Mouse (Mus musculus) CD4-positive, CD25-positive, alpha-beta regulatory T cell, adult 4 months (primary cell): Measurements from ENCODE around the gene Lypd4. TPM values are rescaled to one million over a fixed set of nuclear protein-coding genes. Genes with fewer than 3 reads are reported as not detected.
"Not testable (repeated sequence)": the region's sequence is repeated elsewhere in the genome, so short reads cannot be mapped to it uniquely, and the experiment has no call there.

ENCODE experiments used
- ATAC-seq: one replicate; pipeline ENCODE4 v1.8.0; 2017
- polyA plus RNA-seq, 2 experiments: library from polyadenylated mRNA; unstranded; fragments of 100-300 nt; shearing (Covaris generic); gene quantifications; one replicate each; pipeline ENCODE4 v1.2.1; 2017

Gene Lypd4
- polyA plus RNA-seq, 2 experiments from 2014 or later: not detected

DNA sequence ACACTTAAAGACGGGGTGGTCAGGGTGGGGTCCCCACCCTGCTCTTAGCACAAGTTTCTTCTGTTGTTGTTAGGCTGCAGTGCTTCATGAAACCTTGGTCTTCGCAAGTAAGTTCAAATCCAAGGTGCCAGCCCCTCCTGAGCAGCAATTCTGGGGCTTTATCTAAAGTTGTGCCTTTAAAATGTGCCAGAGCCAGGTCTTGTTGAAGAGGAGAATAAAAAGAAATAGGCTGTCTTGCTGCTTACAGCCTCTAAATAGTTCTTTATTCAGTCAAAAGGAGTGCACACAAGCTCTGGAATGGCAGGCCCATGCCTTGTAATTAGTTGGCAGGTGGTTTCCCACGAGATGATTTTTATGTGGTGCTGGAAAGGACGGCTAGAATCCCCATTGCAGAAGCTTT, 17.4 kb upstream of the Lypd4 start:
- ATAC-seq: no peak

DNA sequence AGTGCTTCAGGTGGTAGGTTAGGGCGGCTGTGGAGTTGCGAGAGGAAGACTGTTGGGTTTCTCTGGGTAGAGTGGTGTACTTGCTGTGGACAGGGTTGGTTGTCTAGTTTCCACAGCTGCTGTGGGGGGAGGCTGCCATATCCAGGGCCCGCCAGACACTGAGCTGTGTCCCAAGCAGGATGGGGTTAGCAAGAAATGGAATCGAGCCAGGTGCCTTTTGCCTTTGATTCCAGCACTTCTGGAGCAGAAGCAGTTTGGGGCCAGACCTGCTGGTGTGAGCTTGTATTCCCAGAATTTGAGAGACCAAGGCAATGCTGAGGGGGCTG, 16.5 kb upstream of the Lypd4 start:
- ATAC-seq: no peak

DNA sequence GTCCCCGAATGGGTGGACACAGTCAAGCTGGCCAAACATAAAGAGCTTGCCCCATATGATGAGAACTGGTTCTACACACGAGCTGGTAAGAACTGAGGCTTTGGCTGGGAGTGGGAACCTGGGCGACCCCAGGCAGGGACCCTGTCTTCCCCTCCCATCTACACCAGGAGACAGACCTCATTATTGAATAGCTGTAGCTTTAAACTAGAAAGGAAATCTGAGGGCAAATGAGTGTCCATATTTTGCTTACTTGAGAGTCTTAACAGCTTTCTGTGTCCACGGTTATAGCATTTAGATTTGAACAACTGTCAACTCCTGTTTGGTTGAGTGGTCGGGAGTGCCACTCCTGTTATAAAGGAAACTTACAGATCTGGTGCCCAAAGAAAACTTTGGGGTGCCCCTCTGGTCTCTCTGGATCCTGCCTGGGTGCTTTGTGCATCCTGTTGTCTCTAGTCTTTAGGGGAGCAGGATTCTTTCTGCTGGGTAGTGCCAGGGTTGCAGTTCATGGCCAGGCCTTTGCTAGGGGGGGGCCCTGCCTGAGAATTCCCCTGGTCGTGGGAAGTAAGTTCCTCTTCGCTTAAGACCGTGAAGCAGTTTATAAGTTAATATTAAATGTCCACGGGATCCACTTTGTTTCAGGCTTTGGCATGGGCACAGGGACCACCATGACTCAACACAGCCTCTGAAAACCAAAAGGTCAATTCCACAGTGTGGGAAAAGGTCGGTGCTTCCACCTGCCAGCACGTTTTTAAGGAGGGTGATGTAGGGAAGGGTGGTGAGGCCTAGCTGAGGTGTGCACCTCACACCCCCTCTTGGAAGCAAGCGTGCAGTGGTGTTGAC, 15.9 kb upstream of the Lypd4 start:
- ATAC-seq: no peak

DNA sequence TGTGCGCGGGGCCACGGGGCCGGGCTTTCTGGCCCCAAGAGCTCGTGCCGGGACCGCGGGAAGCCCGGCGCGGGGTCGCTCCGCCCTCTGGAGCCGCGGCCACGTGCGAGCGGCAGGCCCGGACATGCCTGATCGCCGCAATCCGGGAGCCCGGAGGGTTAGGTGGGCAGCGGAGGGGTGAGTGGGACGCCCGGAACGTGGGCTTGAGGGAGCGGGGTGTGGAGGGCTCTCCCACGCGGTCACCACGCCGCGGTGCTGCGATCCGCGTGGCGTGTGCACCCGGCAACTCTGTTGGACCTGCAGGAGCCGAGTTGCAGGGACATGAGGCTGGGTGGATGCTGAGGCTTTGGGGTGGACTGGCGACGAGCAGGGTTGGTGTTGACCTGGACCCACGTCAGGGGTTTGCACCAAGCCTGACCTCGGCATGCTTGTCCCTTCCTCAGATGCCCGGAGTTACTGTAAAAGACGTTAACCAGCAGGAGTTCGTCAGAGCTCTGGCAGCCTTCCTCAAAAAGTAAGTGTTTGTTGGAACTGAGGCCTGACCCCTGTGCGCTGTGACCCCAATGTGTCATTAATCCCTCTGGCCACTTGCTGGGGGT, 15.1 kb upstream of the Lypd4 start:
- peak; percentile 29 for ATAC-seq

DNA sequence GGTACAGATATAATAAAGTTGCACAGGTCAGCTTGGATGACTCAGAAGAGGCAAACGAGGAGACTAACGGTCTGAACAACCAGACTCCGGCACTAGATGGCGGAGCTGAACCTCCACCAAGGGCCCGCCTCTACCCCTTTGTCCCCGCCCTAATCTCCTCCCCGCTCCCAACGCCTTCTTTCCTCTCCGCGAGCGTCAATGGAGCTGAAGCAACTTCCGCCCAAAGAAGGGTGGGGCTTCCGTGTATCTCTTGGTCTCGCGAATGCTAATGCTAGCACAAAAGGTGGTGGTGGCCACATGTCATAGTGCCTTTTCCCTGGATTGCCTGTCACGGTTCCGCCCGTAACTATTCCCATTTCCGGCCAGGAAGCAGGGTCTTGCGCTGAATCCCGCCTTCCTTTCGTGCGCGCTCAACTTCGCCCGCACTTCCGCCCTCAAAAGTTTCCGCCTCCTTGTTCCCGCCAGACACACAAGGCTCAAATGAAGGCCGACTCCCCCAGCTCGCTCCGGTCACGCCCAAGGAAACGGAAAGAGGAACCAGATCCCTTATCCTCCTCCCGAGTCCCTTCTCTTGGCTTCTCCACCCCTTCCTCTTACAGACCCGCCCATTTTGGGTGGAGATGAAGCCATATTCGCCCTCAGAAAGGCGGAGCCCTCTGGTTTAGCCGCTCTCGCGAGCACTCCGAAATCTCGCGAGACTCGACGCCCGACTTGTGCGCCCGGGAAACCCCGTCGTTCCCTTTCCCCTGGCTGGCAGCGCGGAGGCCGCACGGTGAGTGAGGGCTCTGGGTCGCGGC, 14.4 kb upstream of the Lypd4 start, which contains the start of gene Rps19:
Gene Rps19, plus strand, starts transcription at position 476 of the 797 bp plus-strand sequence.
- ATAC-seq: peak; percentile 89

DNA sequence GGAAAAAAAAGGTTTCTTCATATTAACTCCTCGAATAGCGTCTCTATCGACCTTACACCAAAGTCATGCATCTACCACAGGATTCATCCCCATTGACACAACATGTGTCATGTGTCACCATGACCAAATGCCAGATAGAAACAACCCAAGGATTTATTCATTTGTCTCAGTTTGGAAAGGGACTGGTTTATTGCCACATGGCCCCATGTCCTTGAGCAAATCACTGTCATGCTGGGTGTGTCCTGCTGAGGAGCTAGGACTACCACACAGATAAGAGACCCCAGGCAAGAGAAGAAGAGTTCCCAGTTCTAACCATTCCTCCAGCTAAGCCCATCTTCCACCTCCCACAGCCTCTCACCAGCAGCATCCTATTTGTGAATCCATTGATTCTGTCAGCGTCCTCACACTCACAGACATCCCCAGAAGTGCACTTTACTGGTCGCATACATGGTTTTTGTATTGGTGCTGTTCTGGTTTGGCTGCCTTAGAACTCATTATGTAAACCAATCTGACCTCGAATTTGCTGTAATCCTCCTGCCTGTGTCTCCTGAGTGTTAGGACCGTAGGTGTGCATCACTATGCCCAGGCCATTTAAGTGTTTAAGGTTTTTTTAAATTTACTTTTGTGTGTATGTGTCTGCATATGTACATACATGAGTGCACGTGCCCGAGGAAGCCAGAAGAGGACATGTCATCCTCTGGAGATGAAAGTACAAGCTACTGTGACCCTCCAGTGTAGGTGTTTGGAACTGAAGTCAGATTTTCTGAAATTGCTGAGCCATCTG, 12.9 kb upstream of the Lypd4 start:
- ATAC-seq: no peak

DNA sequence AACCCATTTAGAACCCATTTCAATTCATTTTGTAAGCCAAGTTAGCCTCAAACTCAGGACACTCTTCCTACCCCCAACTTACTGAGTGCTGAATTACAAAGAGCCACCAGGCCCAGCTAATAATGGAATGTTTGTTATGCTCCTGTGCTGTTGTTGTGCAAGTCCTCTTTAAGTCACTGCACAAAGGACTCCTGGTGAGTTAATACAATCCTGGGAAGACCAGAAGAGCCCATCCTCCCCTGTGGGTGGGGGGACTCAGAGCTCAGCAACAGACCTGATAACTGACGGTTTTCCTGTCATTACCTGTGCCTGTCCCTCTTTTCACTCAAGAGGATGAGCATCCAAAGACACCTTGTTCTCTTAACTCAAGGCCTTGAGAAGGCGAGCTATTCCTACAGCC, 9.9 kb upstream of the Lypd4 start:
- no peak for ATAC-seq

DNA sequence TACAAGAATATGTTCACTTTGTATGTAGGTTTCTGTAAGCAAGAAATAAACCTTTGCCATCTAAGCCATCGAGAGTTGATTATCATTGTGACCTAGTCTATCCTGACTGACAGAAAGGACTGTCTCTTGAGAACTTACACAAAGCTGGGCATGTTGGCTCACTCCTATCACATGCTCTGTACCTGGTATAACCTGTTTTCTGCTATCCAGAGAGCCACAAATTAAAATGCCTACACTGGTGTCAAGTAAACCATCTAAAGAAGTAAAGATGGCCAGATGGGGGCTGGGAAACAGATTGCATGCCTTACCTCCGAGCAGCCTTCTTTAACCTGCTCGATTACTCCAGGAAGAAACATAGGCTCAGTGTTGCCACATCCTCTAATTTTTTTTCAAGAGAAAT, 7.8 kb upstream of the Lypd4 start:
- ATAC-seq: no peak

DNA sequence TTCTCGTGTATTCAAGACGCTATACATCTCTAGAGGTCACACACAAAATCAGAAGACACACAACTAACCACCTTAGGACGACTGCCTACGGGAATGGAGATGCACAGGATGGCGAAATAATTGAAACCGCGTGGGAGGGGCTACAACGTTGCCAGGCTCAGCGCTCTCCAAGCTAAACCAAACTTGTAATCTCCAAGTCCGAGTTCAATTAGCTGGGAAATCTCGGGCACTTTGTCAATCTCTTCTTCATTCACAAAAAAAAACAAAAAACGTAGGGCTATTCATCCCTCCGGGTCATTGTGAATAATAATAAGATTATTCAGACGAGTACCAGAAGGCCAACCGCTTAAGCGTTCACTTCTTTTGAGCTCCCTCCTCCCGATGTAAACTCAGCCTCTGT, 661 bp downstream of the Lypd4 start:
- ATAC-seq: no peak

DNA sequence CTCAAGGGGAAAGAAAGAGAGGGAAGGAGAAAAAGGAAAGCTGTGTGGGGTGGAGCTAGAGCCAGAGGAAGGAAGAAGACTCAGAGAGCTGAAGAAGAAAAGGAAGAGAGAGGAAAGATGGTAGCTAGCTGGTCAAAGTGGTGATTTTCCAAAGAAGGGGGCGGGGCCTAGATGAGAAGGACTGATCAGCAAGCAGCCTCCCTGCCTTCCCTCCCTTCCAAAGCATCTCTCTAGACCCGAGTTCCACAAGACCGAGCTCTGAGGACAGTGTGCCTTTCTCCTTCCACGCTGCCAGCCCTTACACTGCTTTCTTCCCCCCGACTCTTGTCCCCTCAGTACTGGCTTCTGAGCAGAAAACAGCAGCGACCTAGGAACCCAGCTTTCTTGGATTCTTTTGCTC, 5.6 kb downstream of the Lypd4 start:
- ATAC-seq: no peak

DNA sequence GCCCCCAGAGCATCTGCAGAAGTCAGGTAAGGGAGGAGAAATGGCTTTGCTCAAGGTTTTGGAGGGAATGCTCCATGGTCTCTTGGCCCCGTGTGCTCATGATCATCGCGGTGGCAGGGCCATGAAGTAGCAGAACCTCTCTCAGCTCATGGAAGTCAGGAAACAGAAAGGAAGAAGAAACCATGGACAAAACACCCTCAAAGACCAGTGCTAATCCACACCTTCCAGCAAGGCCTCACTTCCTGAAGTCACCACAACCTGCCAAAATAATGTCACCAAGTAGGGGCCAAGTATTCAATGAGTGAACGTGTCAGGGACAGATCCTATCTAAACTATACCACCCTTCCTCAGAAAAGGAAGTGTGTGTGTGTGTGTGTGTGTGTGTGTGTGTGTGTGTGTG, 6.9 kb downstream of the Lypd4 start:
- no peak for ATAC-seq

DNA sequence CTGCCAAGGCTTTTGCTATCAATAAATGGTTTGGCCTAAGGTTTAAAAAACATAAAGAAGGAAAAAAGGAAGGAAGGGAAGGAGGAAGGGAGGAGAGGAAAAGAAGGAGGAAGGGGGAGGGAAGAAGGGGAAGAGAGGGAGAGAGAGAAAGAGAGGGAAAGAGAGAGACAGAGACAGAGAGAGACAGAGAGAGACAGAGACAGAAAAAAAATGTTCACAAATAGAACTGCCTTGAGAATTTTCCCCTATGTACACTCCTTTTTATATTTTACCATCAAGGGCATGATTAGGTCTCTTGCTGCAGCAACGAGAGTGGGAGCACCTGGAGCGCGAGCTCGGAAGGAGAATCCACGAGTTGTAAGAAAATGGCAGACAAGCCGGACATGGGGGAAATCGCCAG, 7.8 kb downstream of the Lypd4 start, which contains the start of gene Gm9844:
Gene Gm9844, plus strand, starts transcription at position 301 of the 400 bp plus-strand sequence.
- ATAC-seq: no peak

DNA sequence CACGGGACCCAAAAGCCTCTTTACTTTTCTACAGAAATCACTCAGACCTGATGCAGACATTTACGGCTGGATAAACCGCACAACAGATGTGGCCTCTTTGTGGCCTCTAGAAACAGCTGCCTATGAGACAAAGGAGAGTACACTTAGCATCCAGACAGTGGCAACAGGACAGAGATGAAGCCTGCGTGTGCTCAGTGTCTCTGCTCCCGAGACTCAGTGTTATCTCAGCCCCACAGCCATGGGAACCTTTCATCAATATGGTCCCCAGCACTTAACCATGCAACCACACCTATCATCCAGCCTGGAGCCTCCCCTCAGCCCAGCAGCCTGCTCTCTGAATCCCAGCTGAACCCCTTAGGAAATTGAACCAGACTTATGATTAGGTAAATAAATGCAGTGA, 10.5 kb downstream of the Lypd4 start:
- ATAC-seq: no peak

DNA sequence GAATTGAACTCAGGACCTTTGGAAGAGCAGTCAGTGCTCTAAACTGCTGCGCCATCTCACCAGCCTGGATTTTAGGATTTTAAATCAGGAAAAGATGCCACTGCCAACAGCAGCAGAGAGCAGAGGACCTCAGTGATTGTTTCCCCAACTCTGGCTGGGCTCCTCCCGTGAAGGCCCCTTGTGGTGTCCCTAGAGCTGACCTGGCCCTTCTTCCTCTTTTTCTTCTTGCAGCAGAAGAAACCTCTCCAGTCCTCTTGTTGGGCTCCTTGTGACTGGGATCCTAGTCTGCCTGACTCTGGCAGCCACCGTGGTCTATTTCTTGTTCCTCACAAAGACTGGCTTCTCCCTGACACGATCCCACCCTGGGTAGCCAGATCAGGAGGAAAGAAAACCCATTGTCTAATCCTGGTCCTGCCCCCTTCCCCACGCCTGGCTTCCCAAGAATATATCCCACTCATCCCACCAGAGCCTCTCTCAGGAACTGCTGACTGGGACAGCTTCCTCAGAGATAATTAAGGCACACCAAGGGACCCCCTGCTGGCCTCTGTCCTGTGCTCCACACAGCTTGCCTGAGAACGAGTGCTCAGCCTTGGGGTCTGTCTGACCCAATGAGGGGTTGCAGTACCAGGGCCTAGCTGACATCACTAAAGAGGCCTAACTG, 13.2 kb downstream of the Lypd4 start:
- ATAC-seq: no peak

DNA sequence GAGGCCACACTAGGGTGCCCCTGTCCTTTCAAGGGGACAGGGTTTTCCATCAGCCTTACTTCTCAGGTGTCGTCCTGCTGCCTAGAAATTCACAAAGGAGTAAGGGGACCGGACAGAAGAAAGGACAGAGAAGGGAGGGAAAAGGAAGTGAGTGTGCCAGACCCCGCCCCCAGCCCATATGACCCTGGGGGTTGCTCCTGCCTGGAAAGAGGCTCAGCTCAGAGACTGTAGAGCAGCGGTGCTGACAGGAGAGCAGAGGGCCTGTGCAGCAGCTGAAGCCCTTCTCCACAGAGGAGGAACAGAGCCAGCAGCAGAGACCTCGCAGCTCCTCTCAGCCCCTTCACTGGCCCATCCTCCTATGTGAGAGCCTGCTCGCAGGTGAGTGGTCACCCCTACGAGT, 16.0 kb downstream of the Lypd4 start:
- no peak for ATAC-seq

DNA sequence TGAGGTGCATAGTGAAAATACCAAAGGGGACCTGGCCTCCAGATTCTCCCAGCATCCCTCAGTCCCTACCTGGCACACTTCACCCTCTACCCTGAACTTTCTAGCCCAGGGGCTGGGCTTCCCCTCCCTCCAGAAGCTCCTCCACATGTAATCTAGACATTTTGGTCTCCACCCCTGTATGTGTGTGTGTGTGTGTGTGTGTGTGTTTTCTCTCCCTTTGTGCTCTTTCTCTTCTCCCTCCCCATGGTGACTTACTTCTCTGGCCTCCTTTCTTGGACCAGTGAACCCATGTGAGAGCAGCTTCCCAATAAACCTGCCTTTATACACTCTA, 16.5 kb downstream of the Lypd4 start:
- ATAC-seq: no peak

DNA sequence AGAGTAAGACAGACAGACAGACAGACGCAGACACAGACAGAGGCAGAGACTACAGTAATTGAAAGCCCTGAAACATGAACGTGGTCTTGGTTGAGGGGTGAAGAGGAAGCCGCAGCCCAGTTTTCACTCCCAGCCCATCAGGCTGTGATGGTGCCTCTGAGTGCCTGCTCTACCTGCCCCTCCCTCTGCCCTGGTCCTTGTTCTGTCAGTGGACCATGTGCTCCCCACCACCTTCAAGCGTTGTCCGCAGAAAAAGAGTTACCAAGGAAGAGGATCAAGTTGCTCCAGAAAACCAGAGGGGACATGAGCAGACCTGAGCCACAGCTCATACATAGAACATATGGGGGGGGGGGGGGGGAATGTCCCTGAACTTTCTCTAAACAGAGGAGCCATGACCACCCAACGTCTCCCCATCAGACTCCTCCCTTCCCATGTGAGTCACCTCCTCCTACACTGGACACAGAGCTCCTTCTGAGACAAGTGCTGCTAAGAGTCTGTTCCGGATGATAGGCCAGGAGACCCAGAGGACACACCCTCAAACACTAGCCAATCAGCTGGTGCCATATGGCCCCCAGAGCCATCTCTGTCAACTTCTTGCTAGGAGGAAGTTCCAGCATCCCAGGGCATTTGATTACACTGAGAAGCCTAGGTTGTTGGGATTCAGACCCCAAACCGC, 17.0 kb downstream of the Lypd4 start:
- ATAC-seq: no peak

DNA sequence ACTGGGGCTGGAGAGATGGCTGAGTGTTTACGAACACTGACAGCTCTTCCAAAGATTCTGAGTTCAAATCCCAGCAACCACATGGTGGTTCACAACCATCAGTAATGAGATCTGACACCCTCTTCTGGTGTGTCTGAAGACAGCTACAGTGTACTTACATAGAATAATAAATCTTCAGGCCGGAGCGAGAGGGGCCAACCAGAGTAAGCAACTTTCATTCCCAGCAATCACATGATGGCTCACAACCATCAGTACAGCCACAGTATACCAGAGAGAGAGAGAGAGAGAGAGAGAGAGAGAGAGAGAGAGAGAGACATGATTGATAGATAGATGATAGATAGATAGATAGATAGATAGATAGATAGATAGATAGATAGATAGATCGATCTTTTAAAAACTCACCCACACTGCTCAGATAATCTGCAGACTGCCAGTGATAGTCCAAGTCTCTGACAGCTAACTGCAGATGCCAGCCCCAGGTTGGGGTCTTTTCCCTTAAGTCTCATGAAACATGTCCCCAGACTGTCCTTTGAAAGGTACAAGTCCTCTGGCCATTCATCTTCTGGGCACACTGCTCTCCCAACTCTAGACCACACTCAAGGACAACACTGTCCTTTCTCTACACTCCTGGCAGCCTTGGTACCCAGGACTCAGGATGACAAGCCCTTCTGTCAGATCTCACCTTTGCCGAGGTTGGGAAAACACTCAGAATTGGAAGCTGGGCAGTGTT, 18.0 kb downstream of the Lypd4 start:
- no peak for ATAC-seq

DNA sequence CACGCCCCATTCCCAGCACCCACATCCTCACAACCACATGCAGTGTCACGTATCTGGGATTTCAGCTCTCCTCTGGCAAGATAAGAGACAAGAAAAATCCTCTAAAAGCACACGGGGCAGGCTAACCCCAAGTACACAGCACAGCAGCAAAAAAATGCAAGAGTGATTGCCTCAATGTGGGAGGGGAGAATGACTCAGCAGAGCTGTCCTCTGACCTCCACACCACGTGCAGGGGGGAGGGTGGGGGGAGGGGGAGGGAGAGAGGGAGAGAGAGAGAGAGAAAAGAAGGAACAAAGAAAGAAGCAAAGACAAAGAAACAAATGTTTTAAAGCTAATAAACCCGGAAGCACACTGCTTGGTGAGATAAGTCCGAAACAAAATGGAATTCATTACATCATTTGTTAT, 18.8 kb downstream of the Lypd4 start:
- ATAC-seq: no peak

DNA sequence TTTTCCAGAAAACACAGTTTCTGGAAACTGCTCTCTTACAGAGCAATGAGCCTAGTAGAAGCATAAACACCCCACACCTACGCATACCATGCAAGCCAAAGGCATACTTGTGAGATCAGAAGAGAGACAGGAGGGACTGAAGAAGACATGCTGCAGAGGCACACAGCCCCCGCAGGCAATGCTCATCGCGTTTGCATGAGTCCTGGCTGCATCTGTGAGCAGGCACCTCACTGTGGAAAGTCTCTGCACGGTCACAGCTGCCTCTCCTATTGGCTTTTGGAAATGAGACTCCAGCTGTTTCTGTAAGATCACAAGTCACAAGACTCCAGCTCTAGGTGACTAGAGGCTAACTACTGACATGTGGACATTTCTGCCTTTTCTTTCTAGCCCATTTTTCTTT, 19.6 kb downstream of the Lypd4 start:
- ATAC-seq: no peak

DNA sequence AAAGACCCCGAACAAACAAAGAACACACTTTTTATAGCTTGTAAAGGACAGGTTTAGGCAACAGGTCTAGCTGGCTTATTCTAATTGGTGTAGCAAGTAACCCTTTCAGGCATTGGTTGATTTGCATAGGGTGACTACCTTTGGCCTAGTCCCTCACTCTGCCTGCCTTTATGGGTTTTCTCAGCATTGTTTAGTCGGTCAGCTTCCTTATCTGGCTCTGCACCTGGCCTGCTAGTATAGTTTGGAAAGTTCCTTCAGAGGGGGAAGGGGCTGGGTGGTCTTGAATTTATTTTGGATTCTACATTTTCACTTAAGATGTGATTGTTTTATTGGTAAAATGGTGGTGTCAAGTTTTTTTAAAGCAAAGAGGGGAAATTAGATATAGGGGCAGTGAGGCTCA, 23.2 kb downstream of the Lypd4 start:
- ATAC-seq: not testable (repeated sequence)
